Mouse (Mus musculus): ENCODE measurements around the gene Aip.
"Not testable (repeated sequence)": the region's sequence is repeated elsewhere in the genome, so short reads cannot be mapped to it uniquely, and the experiment has no call there.

Gene Aip

GRCm38 (mm10) chr19:4151898-4152297, 26.2 kb upstream of the Aip start:
- DNase-seq: no peak

DNA sequence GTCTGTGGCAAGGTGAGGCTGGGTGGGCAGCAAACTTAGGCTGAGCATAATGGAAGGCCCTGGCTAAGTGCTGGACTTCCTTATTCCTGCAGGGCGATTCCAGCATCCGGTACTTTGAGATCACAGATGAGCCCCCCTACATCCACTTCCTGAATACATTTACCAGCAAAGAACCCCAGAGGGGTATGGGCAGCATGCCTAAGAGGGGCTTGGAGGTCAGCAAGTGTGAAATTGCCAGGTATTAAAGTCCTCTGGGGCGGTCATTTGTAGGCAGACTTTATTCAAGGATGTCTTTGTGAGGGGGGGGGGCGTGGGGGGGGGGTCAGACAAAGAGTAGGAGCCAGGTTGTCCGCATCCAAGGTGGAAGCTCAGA, 25.8 kb upstream of the Aip start:
- DNase-seq: no peak

DNA sequence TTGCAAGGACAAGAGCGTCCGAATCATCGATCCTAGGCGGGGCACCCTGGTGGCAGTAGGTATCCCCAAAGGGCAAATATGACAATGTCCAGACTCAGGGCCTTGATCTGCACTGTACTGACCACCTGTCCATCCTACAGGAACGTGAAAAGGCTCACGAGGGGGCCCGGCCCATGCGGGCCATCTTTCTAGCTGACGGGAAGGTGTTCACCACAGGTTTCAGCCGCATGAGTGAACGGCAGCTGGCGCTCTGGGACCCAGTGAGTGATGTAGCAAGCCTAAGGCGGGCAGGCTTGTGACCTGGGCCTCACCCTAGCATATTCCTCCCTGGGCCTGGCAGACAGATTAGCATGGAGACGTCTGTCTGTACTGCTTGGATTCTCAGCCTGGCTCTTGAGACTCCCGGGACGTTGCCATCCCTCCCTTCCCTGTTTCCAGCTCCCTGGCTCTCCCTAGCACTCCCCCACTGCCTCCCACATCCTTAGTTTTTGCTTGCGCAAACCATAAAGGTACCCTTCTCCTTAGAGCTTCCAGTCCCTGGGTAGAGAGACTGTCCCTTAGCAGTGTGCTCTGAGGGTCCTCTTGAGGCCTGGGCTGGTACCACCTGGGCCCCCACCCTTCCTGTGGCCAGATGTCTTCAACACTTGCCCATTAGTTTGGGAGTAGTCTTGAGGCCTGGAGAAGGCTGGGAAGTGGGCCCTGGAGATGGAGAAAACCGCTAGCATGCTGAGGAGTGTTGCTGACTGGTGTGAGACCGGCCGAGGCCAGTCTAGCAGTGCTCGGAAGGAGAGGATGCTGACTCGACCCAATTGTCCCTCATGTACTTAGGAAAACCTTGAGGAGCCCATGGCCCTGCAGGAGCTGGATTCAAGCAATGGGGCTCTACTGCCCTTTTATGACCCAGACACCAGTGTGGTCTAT, 25.2 kb upstream of the Aip start:
- DNase-seq: no peak

DNA sequence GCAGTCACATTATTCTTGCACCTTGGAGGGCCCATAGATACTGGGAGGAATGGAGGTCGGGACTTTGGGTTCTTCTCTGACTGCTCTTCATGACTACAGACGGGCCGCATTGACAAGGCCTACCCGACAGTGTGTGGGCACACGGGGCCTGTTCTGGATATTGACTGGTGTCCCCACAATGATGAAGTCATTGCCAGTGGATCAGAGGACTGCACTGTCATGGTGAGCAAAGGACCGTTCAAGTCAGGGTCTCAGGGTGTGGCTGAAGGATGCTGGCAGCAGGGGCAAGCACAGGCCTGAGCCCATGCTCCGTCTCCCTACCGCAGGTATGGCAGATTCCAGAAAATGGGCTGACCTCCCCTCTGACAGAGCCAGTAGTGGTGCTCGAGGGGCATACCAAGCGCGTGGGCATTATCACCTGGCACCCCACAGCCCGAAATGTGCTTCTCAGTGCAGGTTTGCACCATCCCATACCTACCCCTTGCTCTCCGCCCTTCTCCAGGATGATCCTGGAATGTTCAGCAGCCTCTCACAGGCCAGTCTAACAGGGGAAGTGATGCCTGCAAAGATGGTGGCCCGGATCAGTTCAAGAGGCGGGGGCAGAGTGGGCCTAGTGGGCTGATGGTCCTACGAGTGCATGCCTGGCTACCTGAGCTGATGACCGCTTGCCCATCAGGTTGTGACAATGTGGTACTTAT, 24.3 kb upstream of the Aip start:
- DNase-seq: no peak

GRCm38 (mm10) chr19:4149283-4149682, 23.6 kb upstream of the Aip start:
- DNase-seq: no peak

GRCm38 (mm10) chr19:4148819-4149218, 23.2 kb upstream of the Aip start:
- no peak for DNase-seq

GRCm38 (mm10) chr19:4148491-4148806, 22.8 kb upstream of the Aip start, which contains the start of gene Coro1b:
Coro1b (plus strand) TSS chr19:4148619.
- DNase-seq: peak; percentile 98

DNA sequence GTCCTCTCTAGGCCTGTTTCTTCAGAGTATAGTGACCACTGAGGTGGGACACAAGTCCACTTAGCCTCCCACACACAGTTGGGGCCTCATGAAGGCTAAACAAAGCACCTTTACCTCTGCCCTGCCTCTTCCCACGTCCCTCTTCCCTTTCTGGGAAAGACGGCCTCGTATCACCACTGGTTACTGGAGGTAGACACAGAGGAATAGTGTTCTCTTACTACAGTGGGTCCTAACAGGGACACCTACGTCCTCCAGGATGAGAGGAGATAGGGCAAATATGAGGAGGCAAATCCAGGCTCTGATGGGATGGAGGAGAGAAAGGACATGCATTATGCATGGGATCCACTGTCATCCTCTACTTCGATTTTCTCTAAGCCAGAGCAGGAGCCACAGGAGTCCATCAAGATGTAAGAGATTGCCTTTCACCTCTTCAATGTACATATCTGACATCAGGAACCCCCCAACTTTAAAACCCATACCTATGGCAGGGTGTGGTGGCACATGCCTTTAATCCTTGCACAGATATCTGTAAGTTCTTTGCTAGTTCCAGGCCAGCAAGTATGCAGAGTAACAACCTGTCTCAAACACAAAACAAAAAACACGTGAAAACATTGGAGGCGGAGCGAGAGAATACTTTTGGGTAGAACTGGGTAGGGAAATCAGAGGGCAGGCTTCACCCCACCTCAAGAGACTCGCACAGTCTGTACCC, 22.3 kb upstream of the Aip start:
- no peak for DNase-seq

DNA sequence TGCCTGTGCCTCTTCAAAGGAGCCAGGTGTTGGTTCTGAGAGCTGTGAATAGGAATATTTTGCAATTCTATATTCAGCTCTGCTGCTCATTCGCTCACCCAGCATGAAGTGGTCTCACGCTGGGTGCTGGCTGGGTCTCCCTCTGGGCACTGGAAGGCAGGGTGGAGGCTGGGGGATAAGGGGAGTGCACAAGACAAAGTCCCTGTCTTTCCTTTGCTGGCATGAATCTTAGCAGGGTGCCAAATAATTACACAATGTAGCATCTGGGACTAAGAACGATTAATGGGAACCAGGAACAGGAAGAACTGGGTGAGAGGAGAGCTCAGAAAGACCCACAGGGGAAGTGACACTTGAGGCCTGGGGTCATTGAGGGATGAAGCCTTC, 21.4 kb upstream of the Aip start:
- no peak for DNase-seq

DNA sequence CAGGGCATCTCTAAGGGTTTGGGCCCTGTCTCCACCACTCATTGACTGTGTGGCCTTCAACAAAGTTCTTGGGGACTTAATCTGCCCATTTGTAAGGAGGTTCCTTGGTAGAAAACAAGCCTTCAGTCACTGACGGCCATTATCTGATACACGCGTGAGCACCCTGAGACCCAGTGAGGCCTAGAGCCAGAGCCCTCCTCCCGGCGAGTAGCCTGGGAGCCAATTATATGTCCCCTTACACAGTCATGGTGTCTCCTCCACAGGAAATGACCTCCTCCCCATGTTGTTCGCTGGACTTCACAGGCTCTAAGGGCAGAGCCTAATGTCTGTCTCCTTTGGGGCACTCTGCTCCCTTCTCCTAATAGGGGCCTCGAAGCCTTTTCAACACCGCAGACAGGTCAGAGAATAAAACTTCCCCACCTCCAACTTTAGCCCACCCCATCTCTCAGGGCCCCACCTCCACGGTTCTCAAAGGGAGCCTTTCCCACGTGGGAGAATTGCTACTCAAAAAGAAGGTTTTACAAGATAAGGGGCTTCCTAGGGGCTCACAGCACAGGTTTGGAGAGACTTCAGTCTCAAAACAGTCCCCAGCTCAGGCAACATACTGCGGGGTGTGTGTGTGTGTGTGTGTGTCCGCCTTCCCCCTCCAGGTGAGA, 20.8 kb upstream of the Aip start:
- DNase-seq: no peak

DNA sequence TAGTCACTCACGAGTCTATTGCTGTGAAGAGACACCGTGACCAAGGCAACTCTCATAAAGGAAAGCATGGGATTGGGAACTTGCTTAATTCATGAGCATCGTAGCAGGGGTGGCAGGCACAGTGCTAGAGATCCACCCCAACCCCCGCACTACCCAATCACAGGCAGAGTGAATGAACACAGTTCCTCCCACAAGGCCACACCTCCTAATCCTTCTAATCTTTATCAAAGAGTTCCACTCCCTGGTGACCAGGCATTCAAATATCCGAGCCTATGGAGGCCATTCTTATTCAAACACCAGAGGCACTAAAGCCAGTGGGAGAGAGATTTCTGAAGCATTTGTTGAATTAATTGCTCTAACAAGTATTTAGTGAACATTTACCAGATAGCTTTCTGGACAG, 20.3 kb upstream of the Aip start:
- no peak for DNase-seq

GRCm38 (mm10) chr19:4144550-4145498, 19.2 kb upstream of the Aip start:
- DNase-seq: no peak

- no peak for DNase-seq
These were observed 18.2 kb upstream of the Aip start, which contains the start of gene Cabp4 for GRCm38 (mm10) chr19:4143759-4144268. Cabp4 (minus strand) TSS chr19:4144033.

DNA sequence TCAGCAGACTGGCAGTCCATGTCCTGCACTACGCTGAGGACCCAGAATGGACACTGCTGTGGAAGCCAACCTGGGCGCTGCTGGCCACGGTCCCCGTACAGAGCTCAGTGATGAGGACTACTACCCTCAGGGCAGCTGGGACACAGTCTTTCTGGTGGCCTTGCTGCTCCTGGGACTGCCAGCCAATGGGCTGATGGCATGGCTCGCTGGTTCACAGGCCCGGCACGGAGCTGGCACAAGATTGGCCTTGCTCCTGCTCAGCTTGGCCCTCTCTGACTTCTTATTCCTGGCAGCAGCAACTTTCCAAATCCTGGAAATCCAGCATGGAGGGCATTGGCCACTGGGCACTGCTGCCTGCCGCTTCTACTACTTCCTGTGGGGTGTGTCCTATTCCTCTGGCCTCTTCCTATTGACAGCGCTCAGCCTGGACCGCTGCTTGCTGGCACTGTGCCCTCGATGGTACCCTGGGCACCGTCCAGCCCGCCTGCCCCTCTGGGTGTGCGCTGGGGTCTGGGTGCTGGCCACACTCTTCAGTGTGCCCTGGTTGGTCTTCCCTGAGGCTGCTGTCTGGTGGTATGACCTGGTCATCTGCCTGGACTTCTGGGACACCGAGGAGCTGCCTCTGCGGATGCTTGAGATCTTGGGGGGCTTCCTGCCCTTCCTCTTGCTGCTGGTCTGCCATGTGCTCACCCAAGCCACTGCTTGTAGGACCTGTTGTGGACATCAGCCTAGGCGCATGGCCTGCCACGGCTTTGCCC, 16.9 kb upstream of the Aip start:
- DNase-seq: no peak

DNA sequence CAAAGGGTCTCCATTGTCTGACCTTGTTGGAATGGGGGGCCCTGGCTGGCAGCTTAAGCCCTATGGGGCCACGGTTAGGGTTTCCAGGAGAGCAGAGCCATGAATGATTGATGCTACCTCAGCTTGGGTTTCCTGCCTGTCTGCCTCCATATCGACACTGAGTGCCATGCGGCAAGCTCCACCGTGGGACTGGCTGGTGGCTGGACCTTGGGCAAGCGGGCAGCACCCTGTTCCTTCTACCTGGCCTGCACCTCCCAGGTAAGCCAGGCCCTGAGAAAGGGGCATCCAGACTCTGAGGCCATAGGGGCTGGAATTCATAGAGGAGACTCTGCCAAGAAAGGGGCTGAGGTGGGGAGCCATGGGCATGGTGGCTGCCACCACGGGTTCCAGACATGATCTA, 14.5 kb upstream of the Aip start:
- no peak for DNase-seq

GRCm38 (mm10) chr19:4139446-4139845, 13.8 kb upstream of the Aip start, which contains the start of gene Gpr152:
Gpr152 (plus strand) TSS chr19:4139787.
- DNase-seq: no peak

- DNase-seq: no peak
These were observed 12.3 kb upstream of the Aip start for GRCm38 (mm10) chr19:4137913-4138312.

- DNase-seq: no peak
These were observed 10.8 kb upstream of the Aip start for GRCm38 (mm10) chr19:4136463-4136862.

- DNase-seq: not testable (repeated sequence)
These were observed 10.3 kb upstream of the Aip start for GRCm38 (mm10) chr19:4135963-4136345.

- not testable (repeated sequence) for DNase-seq
These were observed 9.7 kb upstream of the Aip start for GRCm38 (mm10) chr19:4135229-4135962.

Data from lung, postnatal 10 days (tissue).